Mouse (Mus musculus) small intestine, adult 2 months (tissue): ENCODE measurements at regions not wholly inside any gene's neighbourhood (a gene's known extent, or its start where the extent isn't known, plus 50 kb on each side); places are given as distances from the start of the nearest gene placed in this dataset.

Source experiments
- H3K27ac ChIP-seq: fragments of 200-500 bp; 2 replicates; pipeline ENCODE4 v1.5.1; 2012; ENCODE audit warnings: low read depth, low read length, control low read depth, inconsistent platforms; ENCODE audit not compliant: insufficient read depth
- H3K27me3 ChIP-seq: fragments of 200-500 bp; 2 replicates; pipeline ENCODE4 v1.6.1; 2012; ENCODE audit warnings: mild to moderate bottlenecking, moderate library complexity, low read length, inconsistent platforms; ENCODE audit not compliant: control insufficient read depth, insufficient read depth
- H3K36me3 ChIP-seq: fragments of 200-500 bp; 2 replicates; pipeline ENCODE4 v1.6.1; 2012; ENCODE audit warnings: mild to moderate bottlenecking, low read length, control low read depth, inconsistent platforms; ENCODE audit not compliant: control insufficient read depth, insufficient read depth
- H3K4me1 ChIP-seq: fragments of 200-500 bp; 2 replicates; pipeline ENCODE4 v1.6.1; 2012; ENCODE audit warnings: low read length, inconsistent platforms, mixed read lengths; ENCODE audit not compliant: control insufficient read depth, insufficient read depth, insufficient read length
- H3K4me3 ChIP-seq: fragments of 200-500 bp; 2 replicates; pipeline ENCODE4 v1.5.1; 2012; ENCODE audit warnings: low read depth, mild to moderate bottlenecking, control low read depth, inconsistent platforms, low read length, moderate library complexity
- CTCF ChIP-seq: fragments of 200-500 bp; IDR thresholded peaks from 2 replicates; pipeline ENCODE4 v1.5.1; 2012; ENCODE audit warnings: low read depth, mild to moderate bottlenecking, control low read depth, inconsistent platforms, low read length, moderate library complexity, mixed read lengths; ENCODE audit not compliant: insufficient replicate concordance, insufficient read length; ENCODE audit errors: extremely low read depth
- POLR2A ChIP-seq: fragments of 200-500 bp; IDR thresholded peaks from 2 replicates; pipeline ENCODE4 v1.6.1; 2012; ENCODE audit warnings: low read depth, mild to moderate bottlenecking, control low read depth, inconsistent platforms, low read length, moderate library complexity
- WGBS: fragments of 180-500 bp; shearing (Covaris S2); methylation state at CpG from one replicate; pipeline ENCODE4 v1.1.7; 2018; 5-methylcytosine and 5-hydroxymethylcytosine counted together

GRCm38 (mm10) chr3:103496083-103496482, 78.9 kb upstream of the Syt6 start:
- Histone ChIP-seq H3K27ac (no peak overlapping the region), H3K4me1 (peaks cover 2% of the 10 kb centered on the region; the same call in 1 of the 2 replicates), H3K36me3 (no peaks in the 10 kb centered on the region), H3K4me3 (no peak overlapping the region), H3K27me3 (no peaks in the 10 kb centered on the region)
- WGBS: 76% methylated on average over 6 of the region's 6 CpGs
- no peak for TF ChIP-seq CTCF
- no peak for TF ChIP-seq POLR2A

GRCm38 (mm10) chr3:103496683-103497082, 78.3 kb upstream of the Syt6 start:
- H3K36me3 ChIP-seq: no peaks in the 10 kb centered on the region
- no peak overlapping the region for H3K4me3 ChIP-seq
- TF ChIP-seq POLR2A: no peak
- no peak for TF ChIP-seq CTCF
- H3K27me3 ChIP-seq: no peaks in the 10 kb centered on the region
- peaks cover 2% of the 10 kb centered on the region; the same call in 1 of the 2 replicates for H3K4me1 ChIP-seq
- H3K27ac ChIP-seq: no peak overlapping the region
- 87% methylated on average over 3 of the region's 3 CpGs for WGBS

GRCm38 (mm10) chr3:103497696-103498095, 77.3 kb upstream of the Syt6 start:
- Histone ChIP-seq H3K4me3 (no peak overlapping the region), H3K27ac (no peak overlapping the region), H3K36me3 (no peaks in the 10 kb centered on the region), H3K27me3 (no peaks in the 10 kb centered on the region), H3K4me1 (peaks cover 2% of the 10 kb centered on the region; the same call in 1 of the 2 replicates)
- TF ChIP-seq POLR2A (no peak), CTCF (no peak)
- WGBS: 84% methylated on average over 3 of the region's 3 CpGs

GRCm38 (mm10) chr3:103498458-103498857, 76.6 kb upstream of the Syt6 start:
- WGBS: 88% methylated on average over 4 of the region's 4 CpGs
- Histone ChIP-seq H3K36me3 (no peaks in the 10 kb centered on the region), H3K4me1 (peaks cover 2% of the 10 kb centered on the region; the same call in 1 of the 2 replicates), H3K4me3 (no peak overlapping the region), H3K27ac (no peak overlapping the region), H3K27me3 (no peaks in the 10 kb centered on the region)
- TF ChIP-seq POLR2A (no peak), CTCF (no peak)

GRCm38 (mm10) chr3:103499801-103500200, 75.2 kb upstream of the Syt6 start:
- Histone ChIP-seq H3K4me3 (no peak overlapping the region), H3K27ac (no peak overlapping the region), H3K36me3 (no peaks in the 10 kb centered on the region), H3K27me3 (no peaks in the 10 kb centered on the region), H3K4me1 (no peaks in the 10 kb centered on the region)
- no peak for TF ChIP-seq CTCF
- TF ChIP-seq POLR2A: no peak
- WGBS: 59% methylated on average over 1 of the region's 1 CpGs

- Histone ChIP-seq H3K36me3 (no peaks in the 10 kb centered on the region), H3K4me3 (no peak overlapping the region), H3K4me1 (no peaks in the 10 kb centered on the region), H3K27ac (no peak overlapping the region), H3K27me3 (no peaks in the 10 kb centered on the region)
- TF ChIP-seq CTCF (no peak), POLR2A (no peak)
- WGBS: 50% methylated on average over 4 of the region's 4 CpGs
Observed at GRCm38 (mm10) chr3:103500366-103500765, 74.7 kb upstream of the Syt6 start.

GRCm38 (mm10) chr3:103504160-103504559, 70.9 kb upstream of the Syt6 start:
- 80% methylated on average over 3 of the region's 3 CpGs for WGBS

GRCm38 (mm10) chr3:103513411-103513810, 61.6 kb upstream of the Syt6 start:
- TF ChIP-seq CTCF (no peak), POLR2A (no peak)
- H3K4me1 ChIP-seq: no peaks in the 10 kb centered on the region
- no peaks in the 10 kb centered on the region for H3K36me3 ChIP-seq
- no peaks in the 10 kb centered on the region for H3K27me3 ChIP-seq
- H3K27ac ChIP-seq: no peak overlapping the region
- H3K4me3 ChIP-seq: no peak overlapping the region
- 46% methylated on average over 6 of the region's 6 CpGs for WGBS

More at GRCm38 (mm10) chr3:103504160-103504559, 70.9 kb upstream of the Syt6 start:
- no peaks in the 10 kb centered on the region for H3K36me3 ChIP-seq
- H3K4me1 ChIP-seq: no peaks in the 10 kb centered on the region
- TF ChIP-seq CTCF: no peak
- TF ChIP-seq POLR2A: no peak
- H3K27me3 ChIP-seq: no peaks in the 10 kb centered on the region
- no peak overlapping the region for H3K27ac ChIP-seq
- H3K4me3 ChIP-seq: no peak overlapping the region
